Mouse (Mus musculus) myocyte (in vitro differentiated cells): ENCODE data around the gene Syt6.

Source experiments
- CEBPB ChIP-seq: IDR thresholded peaks from 2 replicates; pipeline ENCODE4 v1.6.1; 2011; ENCODE audit warnings: mild to moderate bottlenecking, moderate library complexity; ENCODE audit not compliant: poor library complexity, insufficient read depth, severe bottlenecking
- E2F4 ChIP-seq: IDR thresholded peaks from one replicate; pipeline ENCODE4 v1.6.1; 2011; ENCODE audit warnings: mild to moderate bottlenecking, control low read depth, moderate library complexity; ENCODE audit not compliant: insufficient read depth
- MAX ChIP-seq: IDR thresholded peaks from one replicate; pipeline ENCODE4 v1.6.1; 2011; ENCODE audit warnings: low read depth, mild to moderate bottlenecking, control low read depth
- MYOD1 ChIP-seq, 3 experiments: IDR thresholded peaks; one replicate each; pipeline ENCODE4 v1.6.1; 2011; ENCODE audit warnings: control low read depth in 2 of 3, low read depth in 2 of 3, mild to moderate bottlenecking in 2 of 3, moderate library complexity in 1 of 3; ENCODE audit not compliant: insufficient read length in 2 of 3, control insufficient read depth in 1 of 3
- MYOG ChIP-seq, 3 experiments: IDR thresholded peaks; one replicate each; pipeline ENCODE4 v1.6.1; 2011; ENCODE audit warnings: control low read depth in 2 of 3, low read depth in 2 of 3, mild to moderate bottlenecking in 2 of 3; ENCODE audit not compliant: insufficient read length in 2 of 3, control insufficient read depth in 1 of 3, insufficient read depth in 1 of 3
- POLR2A ChIP-seq: IDR thresholded peaks from one replicate; pipeline ENCODE4 v1.6.1; 2011; ENCODE audit warnings: low read depth, mild to moderate bottlenecking, control low read depth, moderate library complexity; ENCODE audit not compliant: insufficient read length
- POLR2AphosphoS2 ChIP-seq: IDR thresholded peaks from one replicate; pipeline ENCODE4 v1.6.1; 2011; ENCODE audit warnings: low read depth, control low read depth; ENCODE audit not compliant: insufficient read length
- REST ChIP-seq: IDR thresholded peaks from one replicate; pipeline ENCODE4 v1.6.1; 2011; ENCODE audit warnings: mild to moderate bottlenecking, control low read depth, moderate library complexity; ENCODE audit not compliant: insufficient read depth, insufficient read length
- SRF ChIP-seq: IDR thresholded peaks from one replicate; pipeline ENCODE4 v1.6.1; 2011; ENCODE audit warnings: low read depth; ENCODE audit not compliant: control insufficient read depth, insufficient read length
- TCF12 ChIP-seq: IDR thresholded peaks from one replicate; pipeline ENCODE4 v1.6.1; 2011; ENCODE audit warnings: mild to moderate bottlenecking, control low read depth; ENCODE audit not compliant: poor library complexity, insufficient read depth, severe bottlenecking
- USF1 ChIP-seq: IDR thresholded peaks from one replicate; pipeline ENCODE4 v1.6.1; 2011; ENCODE audit warnings: low read depth, mild to moderate bottlenecking, control low read depth, moderate library complexity

DNA sequence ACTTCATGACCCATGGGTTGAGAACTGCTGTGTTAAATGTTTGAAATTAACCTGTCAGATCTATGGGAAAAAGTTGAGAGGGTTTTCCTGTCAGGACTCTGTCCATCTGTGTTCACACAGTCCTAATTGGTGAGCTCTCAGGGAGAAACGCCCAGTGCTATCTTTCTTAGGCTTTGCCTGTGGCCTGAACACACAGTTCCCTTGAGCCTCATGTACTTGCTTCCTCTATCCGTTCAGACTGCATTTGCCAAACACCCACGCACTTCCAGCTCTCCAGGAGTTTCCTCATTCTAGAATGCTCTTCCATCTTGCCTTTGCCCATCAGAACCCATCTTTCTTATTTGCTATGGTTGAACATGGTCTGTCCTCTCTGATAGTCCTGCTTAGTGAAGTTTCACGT is 73.5 kb downstream of the Syt6 start:
- TF ChIP-seq POLR2A (no peak), USF1 (no peak), MAX (no peak), REST (no peak), MYOD1 (IDR thresholded peaks at IDR 0.05; ENCODE audit: control insufficient read depth in 1 of 3, insufficient read length in 2 of 3, low read depth in 2 of 3) (no peak), SRF (no peak), E2F4 (no peak), CEBPB (no peak), POLR2AphosphoS2 (no peak), TCF12 (no peak), MYOG (IDR thresholded peaks at IDR 0.05; ENCODE audit: control insufficient read depth in 1 of 3, insufficient read depth in 1 of 3, insufficient read length in 2 of 3, low read depth in 2 of 3) (no peak)
